Mouse (Mus musculus): ENCODE data around the gene Tecta.

- TF ChIP-seq CTCF (IDR thresholded peaks at IDR 0.05; ENCODE audit: low read depth), result no peak
- TF ChIP-seq EP300 (IDR thresholded peaks at IDR 0.05; ENCODE audit: low read depth), result no peak
Observed at GRCm38 (mm10) chr9:42323238-42323637, 76.5 kb downstream of the Tecta start.
